Mouse (Mus musculus) lung, postnatal 10 days (tissue): ENCODE results near the gene Tbxa2r.
A peak's percentile ranks its signal among the peaks of the same experiment; 100 is the strongest.

Source experiments
- DNase-seq: peaks from one replicate; pipeline ENCODE4 v3.0.0; 2021

Gene Tbxa2r

GRCm38 (mm10) chr10:81328386-81328785 lies at the start of gene Tbxa2r:
Gene Tbxa2r (plus strand): TSS chr10:81328731.
- DNase-seq: peak; percentile 91

GRCm38 (mm10) chr10:81279496-81279895 lies 49.0 kb upstream of the Tbxa2r start:
- DNase-seq: peak; percentile 68

- no peak for DNase-seq
Measured at GRCm38 (mm10) chr10:81284189-81284588, 44.3 kb upstream of the Tbxa2r start.

- DNase-seq: peak; percentile 81
Measured at GRCm38 (mm10) chr10:81284719-81285118, 43.8 kb upstream of the Tbxa2r start.

- peak; percentile 96 for DNase-seq
Measured at GRCm38 (mm10) chr10:81285694-81286450, 42.7 kb upstream of the Tbxa2r start.

GRCm38 (mm10) chr10:81286586-81286985 lies 41.9 kb upstream of the Tbxa2r start:
- peak; percentile 53 for DNase-seq

GRCm38 (mm10) chr10:81287513-81288157 lies 40.9 kb upstream of the Tbxa2r start:
- peak; percentile 84 for DNase-seq

- peak; percentile 65 for DNase-seq
Measured at GRCm38 (mm10) chr10:81288601-81289000, 39.9 kb upstream of the Tbxa2r start.

- peak; percentile 81 for DNase-seq
Measured at GRCm38 (mm10) chr10:81289278-81289677, 39.3 kb upstream of the Tbxa2r start.

- no peak for DNase-seq
Measured at GRCm38 (mm10) chr10:81289811-81290210, 38.7 kb upstream of the Tbxa2r start.

GRCm38 (mm10) chr10:81290698-81291460 lies 37.7 kb upstream of the Tbxa2r start:
- peak; percentile 61 for DNase-seq

- no peak for DNase-seq
Measured at GRCm38 (mm10) chr10:81291511-81292104, 36.9 kb upstream of the Tbxa2r start, which contains the start of gene Tjp3. Gene Tjp3 (minus strand): TSS chr10:81291581.

GRCm38 (mm10) chr10:81292554-81293333 lies 35.8 kb upstream of the Tbxa2r start, which contains the start of gene Pip5k1c:
Gene Pip5k1c (plus strand): TSS chr10:81292963.
- DNase-seq: peak; percentile 100

GRCm38 (mm10) chr10:81293334-81294030 lies 35.0 kb upstream of the Tbxa2r start:
- DNase-seq: no peak

- DNase-seq: no peak
Measured at GRCm38 (mm10) chr10:81294442-81294841, 34.1 kb upstream of the Tbxa2r start.

GRCm38 (mm10) chr10:81295185-81295584 lies 33.3 kb upstream of the Tbxa2r start:
- no peak for DNase-seq

GRCm38 (mm10) chr10:81297246-81297645 lies 31.3 kb upstream of the Tbxa2r start:
- DNase-seq: no peak

GRCm38 (mm10) chr10:81297845-81298244 lies 30.7 kb upstream of the Tbxa2r start:
- peak; percentile 82 for DNase-seq

GRCm38 (mm10) chr10:81298369-81299100 lies 30.0 kb upstream of the Tbxa2r start:
- DNase-seq: no peak

- DNase-seq: no peak
Measured at GRCm38 (mm10) chr10:81299585-81300351, 28.8 kb upstream of the Tbxa2r start.
